Mouse (Mus musculus) midbrain, postnatal 0 days (tissue): ENCODE data around the gene Itpkb. TPM values are rescaled to one million over a fixed set of nuclear protein-coding genes. Genes with fewer than 3 reads are reported as not detected.

ENCODE experiments used
- ATAC-seq: fragments of 200-750 bp; cut with Nextera tagmentation; 2 replicates; pipeline ENCODE4 v1.8.0; 2017; ENCODE audit warnings: moderate number of reproducible peaks, mild to moderate bottlenecking, moderate TSS enrichment, moderate library complexity; ENCODE audit not compliant: low FRiP score
- DNase-seq: peaks from one replicate; pipeline ENCODE4 v3.0.0-alpha.2; 2015; ENCODE audit warnings: low spot score
- H3K27ac ChIP-seq: fragments of 300-500 bp; sonication (generic); 2 replicates; pipeline ENCODE4 v1.5.1; 2014; ENCODE audit warnings: low read depth, mild to moderate bottlenecking, low read length, mixed read lengths
- H3K27me3 ChIP-seq: fragments of 300-500 bp; sonication (generic); 2 replicates; pipeline ENCODE4 v1.6.1; 2014; ENCODE audit warnings: low read length, control low read depth, mixed read lengths; ENCODE audit not compliant: insufficient read depth
- H3K36me3 ChIP-seq: fragments of 300-500 bp; sonication (generic); 2 replicates; pipeline ENCODE4 v1.6.1; 2014; ENCODE audit warnings: low read length, control low read depth, mixed read lengths; ENCODE audit not compliant: insufficient read depth
- H3K4me1 ChIP-seq: fragments of 300-500 bp; sonication (generic); 2 replicates; pipeline ENCODE4 v1.6.1; 2014; ENCODE audit warnings: mild to moderate bottlenecking, control low read depth, antibody characterized with exemption, low read length, mixed read lengths; ENCODE audit not compliant: insufficient read depth
- H3K4me2 ChIP-seq: fragments of 300-500 bp; sonication (generic); 2 replicates; pipeline ENCODE4 v1.6.1; 2014; ENCODE audit warnings: low read depth, mild to moderate bottlenecking, low read length, mixed read lengths; ENCODE audit not compliant: poor library complexity, severe bottlenecking
- H3K4me3 ChIP-seq: fragments of 300-500 bp; sonication (generic); 2 replicates; pipeline ENCODE4 v1.5.1; 2014; ENCODE audit warnings: low read depth, mild to moderate bottlenecking, low read length, moderate library complexity
- H3K9ac ChIP-seq: fragments of 300-500 bp; sonication (generic); replicated peaks from 2 replicates; pipeline ENCODE4 v1.6.1; 2014; ENCODE audit warnings: mild to moderate bottlenecking, low read length, moderate library complexity, mixed read lengths; ENCODE audit not compliant: poor library complexity, severe bottlenecking
- H3K9me3 ChIP-seq: fragments of 300-500 bp; sonication (generic); 2 replicates; pipeline ENCODE4 v1.6.1; 2016; ENCODE audit warnings: low read length, control low read depth
- CTCF ChIP-seq: IDR thresholded peaks from 2 replicates; pipeline ENCODE4 v1.5.1; 2016; ENCODE audit warnings: antibody characterized with exemption, mild to moderate bottlenecking
- WGBS: fragments of 180-500 bp; shearing (Covaris S2); extraction: QIAGEN DNeasy Blood & Tissue Kit; methylation state at CpG from one replicate; pipeline ENCODE4 v1.1.7; 2014; 5-methylcytosine and 5-hydroxymethylcytosine counted together
- polyA plus RNA-seq: library from polyadenylated mRNA; unstranded; fragments of >200 nt; fragmentation: Nextera tagmentation; extraction: Ambion mirVana; gene quantifications from 2 replicates; pipeline ENCODE4 v1.2.1, GENCODE M21; 2015
- total RNA-seq: library from RNA; depleted of rRNA; stranded (reverse); fragments of >200 nt; gene quantifications from 2 replicates; pipeline ENCODE4 v1.2.3, GENCODE M21; 2014

The Itpkb gene
- total and polyA plus RNA-seq, 2 experiments from 2014 or later = 2.2 to 13.9 TPM

DNA sequence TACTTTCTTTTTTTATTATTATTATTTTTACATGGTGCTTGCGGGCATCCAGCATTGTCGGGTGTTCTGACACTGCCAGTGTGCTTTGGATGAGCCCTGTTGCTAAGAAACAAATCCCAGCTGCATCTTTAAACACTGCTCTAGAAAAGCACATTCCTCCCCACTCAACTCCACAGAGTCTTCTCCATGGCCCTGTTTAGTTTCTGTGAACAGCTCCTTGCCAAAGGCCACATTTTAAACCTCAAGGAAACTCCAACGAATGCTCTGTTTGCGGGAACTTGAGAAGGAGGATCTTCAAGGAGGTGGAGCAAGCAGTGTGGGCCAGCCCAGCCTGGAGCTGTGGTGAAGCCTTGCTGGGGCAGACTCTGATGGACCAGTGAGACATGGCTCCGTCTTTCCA, 130.4 kb downstream of the Itpkb start:
- H3K27me3 ChIP-seq = no peaks in the 10 kb centered on the region
- no peaks in the 10 kb centered on the region for H3K36me3 ChIP-seq
- DNase-seq (peak; percentile 50), ATAC-seq (no peak)
- WGBS = 26% methylated on average over 5 of the region's 5 CpGs
- no peak overlapping the region for H3K9ac ChIP-seq
- no peak for TF ChIP-seq CTCF
- H3K4me3 ChIP-seq = no peak overlapping the region
- peaks cover 5% of the 10 kb centered on the region; the same call in 1 of the 2 replicates for H3K4me1 ChIP-seq
- no peak overlapping the region; the same call in 1 of the 2 replicates for H3K4me2 ChIP-seq
- no peak overlapping the region for H3K27ac ChIP-seq
- no peaks in the 10 kb centered on the region for H3K9me3 ChIP-seq

DNA sequence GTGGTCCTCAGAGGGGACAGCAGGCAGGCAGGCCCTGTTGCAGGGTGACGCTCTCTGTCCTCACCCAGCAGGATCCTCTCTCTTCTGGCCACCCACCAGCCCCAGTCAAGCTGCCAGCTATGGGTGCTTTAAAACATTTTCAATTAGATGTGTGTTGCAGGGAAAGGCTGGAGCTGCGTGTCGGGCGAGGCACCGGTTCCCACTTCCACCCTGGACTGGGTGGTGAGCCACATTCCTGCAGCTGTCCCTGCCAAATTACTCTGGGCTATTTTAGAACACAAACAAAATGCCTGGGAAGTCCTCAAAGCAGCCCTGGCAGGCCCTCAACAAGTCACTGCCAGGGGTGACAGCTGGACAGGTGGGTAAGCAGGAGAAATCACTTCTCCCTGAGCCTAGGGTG, 132.1 kb downstream of the Itpkb start:
- ATAC-seq (no peak), DNase-seq (no peak)
- WGBS = 83% methylated on average over 5 of the region's 5 CpGs
- no peak overlapping the region for H3K27ac ChIP-seq
- no peak overlapping the region for H3K4me2 ChIP-seq
- no peak overlapping the region for H3K4me3 ChIP-seq
- H3K27me3 ChIP-seq = no peaks in the 10 kb centered on the region
- no peaks in the 10 kb centered on the region for H3K9me3 ChIP-seq
- no peak overlapping the region for H3K9ac ChIP-seq
- no peaks in the 10 kb centered on the region for H3K36me3 ChIP-seq
- H3K4me1 ChIP-seq = peaks cover 5% of the 10 kb centered on the region; the same call in 1 of the 2 replicates
- TF ChIP-seq CTCF = no peak

DNA sequence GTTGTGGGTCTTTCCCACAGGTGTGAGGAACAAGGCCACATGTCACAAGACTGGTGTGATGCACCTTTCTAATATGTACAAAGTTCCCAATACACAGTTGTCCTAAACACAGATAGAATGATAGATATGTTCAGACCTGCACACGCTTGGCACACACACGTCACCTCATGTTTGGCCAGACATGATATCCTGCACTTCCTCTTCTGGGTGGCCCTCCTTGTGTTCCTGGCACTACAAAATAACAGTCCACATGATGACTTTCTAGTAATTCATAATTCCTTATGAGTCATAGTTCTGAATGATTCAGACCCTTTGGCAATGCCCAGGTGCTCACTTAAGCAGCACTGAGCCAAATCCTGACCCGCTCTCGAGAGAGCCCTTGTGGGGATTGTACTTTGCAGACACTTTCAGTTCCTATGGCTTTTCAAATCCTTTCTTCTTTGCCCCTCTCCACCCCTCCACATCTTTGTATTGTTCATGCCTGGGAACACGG, 132.7 kb downstream of the Itpkb start:
- no peak overlapping the region for H3K4me3 ChIP-seq
- H3K9me3 ChIP-seq = no peaks in the 10 kb centered on the region
- H3K4me1 ChIP-seq = peaks cover 5% of the 10 kb centered on the region; the same call in 1 of the 2 replicates
- no peak for TF ChIP-seq CTCF
- no peaks in the 10 kb centered on the region for H3K36me3 ChIP-seq
- H3K9ac ChIP-seq = no peak overlapping the region
- 86% methylated on average over 5 of the region's 5 CpGs for WGBS
- ATAC-seq = no peak
- no peak for DNase-seq
- H3K27ac ChIP-seq = no peak overlapping the region
- H3K27me3 ChIP-seq = no peaks in the 10 kb centered on the region
- no peak overlapping the region for H3K4me2 ChIP-seq

DNA sequence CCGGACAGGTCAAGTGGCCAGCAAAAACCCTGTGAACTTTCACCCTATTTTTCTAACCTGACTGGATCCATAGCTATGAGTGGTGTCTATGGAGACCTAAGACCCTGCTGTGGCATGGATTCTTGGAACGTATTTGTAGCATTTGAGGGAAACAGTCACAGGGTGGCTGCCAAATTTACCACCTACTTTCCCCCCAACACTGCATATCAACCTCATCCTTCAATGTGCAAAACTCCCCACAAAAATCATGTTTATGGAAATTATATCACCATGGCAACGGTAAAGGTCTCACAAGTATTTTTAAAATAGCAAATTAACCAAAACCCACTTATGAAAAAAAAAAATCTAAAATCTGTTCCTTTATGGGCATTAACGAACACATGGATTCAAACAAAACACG, 134.1 kb downstream of the Itpkb start:
- Histone ChIP-seq H3K27me3 (no peaks in the 10 kb centered on the region), H3K9me3 (no peaks in the 10 kb centered on the region), H3K4me3 (no peak overlapping the region), H3K9ac (no peak overlapping the region), H3K4me1 (peaks cover 5% of the 10 kb centered on the region; the same call in 1 of the 2 replicates), H3K36me3 (no peaks in the 10 kb centered on the region), H3K4me2 (no peak overlapping the region), H3K27ac (no peak overlapping the region)
- no peak for ATAC-seq
- DNase-seq = no peak
- no peak for TF ChIP-seq CTCF
- WGBS = 67% methylated on average over 5 of the region's 5 CpGs

DNA sequence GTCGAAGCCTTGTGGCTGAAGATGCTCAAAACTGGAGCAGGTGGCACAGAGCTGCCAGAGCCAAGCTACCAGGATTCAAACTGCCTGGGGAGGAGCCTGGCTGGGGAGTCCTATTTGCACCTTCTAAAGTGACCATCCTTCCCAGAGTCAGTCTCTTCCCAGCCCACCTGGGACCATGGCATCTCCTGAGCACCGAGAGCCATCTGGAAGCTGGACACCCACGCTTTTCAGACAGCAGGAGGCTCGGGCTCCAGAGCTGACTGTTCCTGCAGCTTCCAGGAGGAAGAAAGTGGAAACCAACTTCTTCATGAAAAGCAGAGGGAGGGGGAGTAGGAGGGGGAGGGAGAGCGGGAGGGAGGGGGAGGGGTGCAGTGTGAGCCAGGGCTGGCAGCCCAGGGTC, 135.3 kb downstream of the Itpkb start:
- Histone ChIP-seq H3K4me2 (no peak overlapping the region), H3K27me3 (no peaks in the 10 kb centered on the region), H3K4me1 (peaks cover 5% of the 10 kb centered on the region; the same call in 1 of the 2 replicates), H3K36me3 (no peaks in the 10 kb centered on the region), H3K27ac (no peak overlapping the region), H3K9me3 (no peaks in the 10 kb centered on the region), H3K4me3 (no peak overlapping the region), H3K9ac (no peak overlapping the region)
- DNase-seq (no peak), ATAC-seq (no peak)
- no peak for TF ChIP-seq CTCF
- 82% methylated on average over 4 of the region's 5 CpGs for WGBS

DNA sequence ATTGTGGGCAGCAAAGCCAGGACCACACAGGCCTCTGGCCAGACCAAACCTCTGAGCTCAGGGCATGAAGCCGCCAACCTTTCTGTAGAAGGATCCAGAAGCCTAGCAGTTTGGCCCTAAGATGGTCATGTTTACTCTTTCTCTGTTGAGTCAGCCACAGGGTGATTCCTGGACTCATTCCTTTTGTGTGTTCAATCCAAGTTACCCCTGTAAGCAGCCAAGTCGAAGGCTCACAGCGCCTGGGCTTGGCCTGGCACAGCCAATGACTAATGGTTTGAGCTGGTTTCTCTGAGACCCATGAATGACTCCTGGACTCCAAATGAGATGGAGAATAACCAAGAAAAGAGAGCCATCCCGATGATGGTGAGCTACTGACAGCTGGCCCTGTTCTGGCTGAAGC, 137.7 kb downstream of the Itpkb start:
- Histone ChIP-seq H3K9ac (no peak overlapping the region), H3K4me3 (no peak overlapping the region), H3K27ac (no peak overlapping the region), H3K36me3 (no peaks in the 10 kb centered on the region), H3K4me2 (no peak overlapping the region), H3K27me3 (no peaks in the 10 kb centered on the region), H3K9me3 (no peaks in the 10 kb centered on the region), H3K4me1 (no peaks in the 10 kb centered on the region)
- no peak for TF ChIP-seq CTCF
- ATAC-seq = no peak
- DNase-seq = no peak
- 90% methylated on average over 4 of the region's 4 CpGs for WGBS
